Mouse (Mus musculus): ENCODE measurements at regions not wholly inside any gene's neighbourhood (a gene's known extent, or its start where the extent isn't known, plus 50 kb on each side); places are given as distances from the start of the nearest gene placed in this dataset.
A peak's percentile ranks its signal among the peaks of the same experiment; 100 is the strongest.

GRCm38 (mm10) chr4:89490947-89491346 is 180.1 kb upstream of the Cdkn2b start:
- no peak for DNase-seq (ENCODE audit: low read depth)
- TF ChIP-seq CTCF (IDR thresholded peaks at IDR 0.05; ENCODE audit: borderline replicate concordance, extremely low read depth, insufficient read depth, insufficient read length) (no peak), POLR2A (IDR thresholded peaks at IDR 0.05; ENCODE audit: borderline replicate concordance, extremely low read depth, insufficient read depth, insufficient read length, poor library complexity, severe bottlenecking) (no peak)

- no peak for DNase-seq (ENCODE audit: low read depth)
Observed at GRCm38 (mm10) chr4:89487416-89488165, 176.8 kb upstream of the Cdkn2b start.

GRCm38 (mm10) chr4:89486963-89487362 is 176.1 kb upstream of the Cdkn2b start:
- TF ChIP-seq POLR2A (IDR thresholded peaks at IDR 0.05; ENCODE audit: borderline replicate concordance, extremely low read depth, insufficient read depth, insufficient read length, poor library complexity, severe bottlenecking) (no peak), CTCF (IDR thresholded peaks at IDR 0.05; ENCODE audit: borderline replicate concordance, extremely low read depth, insufficient read depth, insufficient read length) (no peak)

More at GRCm38 (mm10) chr4:89487416-89488165, 176.8 kb upstream of the Cdkn2b start:
- TF ChIP-seq POLR2A (IDR thresholded peaks at IDR 0.05; ENCODE audit: borderline replicate concordance, extremely low read depth, insufficient read depth, insufficient read length, poor library complexity, severe bottlenecking) (no peak), CTCF (IDR thresholded peaks at IDR 0.05; ENCODE audit: borderline replicate concordance, extremely low read depth, insufficient read depth, insufficient read length) (no peak)

GRCm38 (mm10) chr4:89485981-89486531 is 175.2 kb upstream of the Cdkn2b start:
- no peak for TF ChIP-seq POLR2A (IDR thresholded peaks at IDR 0.05; ENCODE audit: borderline replicate concordance, extremely low read depth, insufficient read depth, insufficient read length, poor library complexity, severe bottlenecking)
- TF ChIP-seq CTCF (IDR thresholded peaks at IDR 0.05; ENCODE audit: borderline replicate concordance, extremely low read depth, insufficient read depth, insufficient read length): no peak
- peak; percentile 16 for DNase-seq (ENCODE audit: low read depth)

More at GRCm38 (mm10) chr4:89486963-89487362, 176.1 kb upstream of the Cdkn2b start:
- DNase-seq (ENCODE audit: low read depth): no peak

GRCm38 (mm10) chr4:89478646-89479237 is 167.9 kb upstream of the Cdkn2b start:
- TF ChIP-seq CTCF (IDR thresholded peaks at IDR 0.05; ENCODE audit: borderline replicate concordance, extremely low read depth, insufficient read depth, insufficient read length) (no peak), POLR2A (IDR thresholded peaks at IDR 0.05; ENCODE audit: borderline replicate concordance, extremely low read depth, insufficient read depth, insufficient read length, poor library complexity, severe bottlenecking) (no peak)
- no peak for DNase-seq (ENCODE audit: low read depth)

GRCm38 (mm10) chr4:89475848-89476247 is 165.0 kb upstream of the Cdkn2b start:
- TF ChIP-seq POLR2A (IDR thresholded peaks at IDR 0.05; ENCODE audit: borderline replicate concordance, extremely low read depth, insufficient read depth, insufficient read length, poor library complexity, severe bottlenecking) (no peak), CTCF (IDR thresholded peaks at IDR 0.05; ENCODE audit: borderline replicate concordance, extremely low read depth, insufficient read depth, insufficient read length) (no peak)
- DNase-seq (ENCODE audit: low read depth): no peak

- no peak for TF ChIP-seq CTCF (IDR thresholded peaks at IDR 0.05; ENCODE audit: borderline replicate concordance, extremely low read depth, insufficient read depth, insufficient read length)
- no peak for TF ChIP-seq POLR2A (IDR thresholded peaks at IDR 0.05; ENCODE audit: borderline replicate concordance, extremely low read depth, insufficient read depth, insufficient read length, poor library complexity, severe bottlenecking)
- no peak for DNase-seq (ENCODE audit: low read depth)
Observed at GRCm38 (mm10) chr4:89474836-89475541, 164.2 kb upstream of the Cdkn2b start.

GRCm38 (mm10) chr4:89471426-89471825 is 160.6 kb upstream of the Cdkn2b start:
- no peak for TF ChIP-seq POLR2A (IDR thresholded peaks at IDR 0.05; ENCODE audit: borderline replicate concordance, extremely low read depth, insufficient read depth, insufficient read length, poor library complexity, severe bottlenecking)
- DNase-seq (ENCODE audit: low read depth): no peak

GRCm38 (mm10) chr4:89470756-89471155 is 159.9 kb upstream of the Cdkn2b start:
- TF ChIP-seq POLR2A (IDR thresholded peaks at IDR 0.05; ENCODE audit: borderline replicate concordance, extremely low read depth, insufficient read depth, insufficient read length, poor library complexity, severe bottlenecking) (no peak), CTCF (IDR thresholded peaks at IDR 0.05; ENCODE audit: borderline replicate concordance, extremely low read depth, insufficient read depth, insufficient read length) (no peak)
- DNase-seq (ENCODE audit: low read depth): peak; percentile 25

- TF ChIP-seq CTCF (IDR thresholded peaks at IDR 0.05; ENCODE audit: borderline replicate concordance, extremely low read depth, insufficient read depth, insufficient read length) (no peak), POLR2A (IDR thresholded peaks at IDR 0.05; ENCODE audit: borderline replicate concordance, extremely low read depth, insufficient read depth, insufficient read length, poor library complexity, severe bottlenecking) (no peak)
- peak; percentile 89 for DNase-seq (ENCODE audit: low read depth)
Observed at GRCm38 (mm10) chr4:89469883-89470282, 159.0 kb upstream of the Cdkn2b start.

GRCm38 (mm10) chr4:89469406-89469805 is 158.6 kb upstream of the Cdkn2b start:
- no peak for DNase-seq (ENCODE audit: low read depth)
- TF ChIP-seq CTCF (IDR thresholded peaks at IDR 0.05; ENCODE audit: borderline replicate concordance, extremely low read depth, insufficient read depth, insufficient read length) (no peak), POLR2A (IDR thresholded peaks at IDR 0.05; ENCODE audit: borderline replicate concordance, extremely low read depth, insufficient read depth, insufficient read length, poor library complexity, severe bottlenecking) (no peak)
